Mouse (Mus musculus) limb, embryonic 12.5 days (tissue): ENCODE measurements at regions not wholly inside any gene's neighbourhood (a gene's known extent, or its start where the extent isn't known, plus 50 kb on each side); places are given as distances from the start of the nearest gene placed in this dataset.

ENCODE experiments used
- ATAC-seq: fragments of 200-750 bp; cut with Nextera tagmentation; 2 replicates; pipeline ENCODE4 v1.8.0; 2017; ENCODE audit warnings: low read depth, moderate TSS enrichment; ENCODE audit not compliant: insufficient number of reproducible peaks, insufficient read depth, low FRiP score, low TSS enrichment
- H3K27ac ChIP-seq: fragments of 300-500 bp; sonication (generic); 2 replicates; pipeline ENCODE4 v1.5.1; 2016; ENCODE audit warnings: mild to moderate bottlenecking, moderate library complexity
- H3K27me3 ChIP-seq: fragments of 300-500 bp; sonication (generic); 2 replicates; pipeline ENCODE4 v1.6.1; 2016; ENCODE audit warnings: mild to moderate bottlenecking, moderate library complexity
- H3K36me3 ChIP-seq: fragments of 300-500 bp; sonication (generic); 2 replicates; pipeline ENCODE4 v1.6.1; 2016; ENCODE audit warnings: mild to moderate bottlenecking, moderate library complexity
- H3K4me1 ChIP-seq: fragments of 300-500 bp; sonication (generic); replicated peaks from 2 replicates; pipeline ENCODE4 v1.6.1; 2016
- H3K4me2 ChIP-seq: fragments of 300-500 bp; sonication (generic); 2 replicates; pipeline ENCODE4 v1.6.1; 2016; ENCODE audit warnings: mild to moderate bottlenecking, moderate library complexity
- H3K4me3 ChIP-seq: fragments of 300-500 bp; sonication (generic); replicated peaks from 2 replicates; pipeline ENCODE4 v1.5.1; 2016; ENCODE audit warnings: mild to moderate bottlenecking
- H3K9ac ChIP-seq: fragments of 300-500 bp; sonication (generic); replicated peaks from 2 replicates; pipeline ENCODE4 v1.6.1; 2016; ENCODE audit warnings: mild to moderate bottlenecking, moderate library complexity
- H3K9me3 ChIP-seq: fragments of 300-500 bp; sonication (generic); 2 replicates; pipeline ENCODE4 v1.6.1; 2016; ENCODE audit warnings: mild to moderate bottlenecking, moderate library complexity
- WGBS: fragments of 180-500 bp; shearing (Covaris S2); methylation state at CpG from one replicate; pipeline ENCODE4 v1.1.7; 2016; 5-methylcytosine and 5-hydroxymethylcytosine counted together

DNA sequence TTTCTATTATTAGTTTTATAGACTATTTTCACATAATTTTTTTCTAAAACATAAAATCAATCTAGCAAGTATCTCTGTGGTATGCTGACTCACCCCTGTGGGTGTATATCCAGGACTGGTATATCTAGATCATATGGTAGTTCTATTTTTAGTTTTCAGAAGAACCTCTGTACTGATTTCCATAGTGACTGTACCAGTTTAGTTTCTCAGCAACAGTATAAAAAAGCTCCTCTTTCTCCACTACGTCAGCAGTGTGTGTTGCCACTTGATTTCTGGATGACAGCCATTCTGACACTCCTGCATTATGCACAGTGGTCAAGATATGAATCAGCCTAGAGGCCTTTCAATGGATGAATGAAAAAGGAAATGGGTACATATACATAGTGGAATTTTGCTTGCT is 2338.6 kb downstream of the A830018L16Rik start:
- 76% methylated on average over 1 of the region's 1 CpGs for WGBS
- no peaks in the 10 kb centered on the region for H3K36me3 ChIP-seq
- H3K4me1 ChIP-seq: no peaks in the 10 kb centered on the region
- H3K4me2 ChIP-seq: no peak overlapping the region
- no peak overlapping the region for H3K4me3 ChIP-seq
- no peaks in the 10 kb centered on the region for H3K9me3 ChIP-seq
- no peak for ATAC-seq
- H3K27me3 ChIP-seq: no peaks in the 10 kb centered on the region
- no peak overlapping the region for H3K27ac ChIP-seq
- no peak overlapping the region for H3K9ac ChIP-seq

DNA sequence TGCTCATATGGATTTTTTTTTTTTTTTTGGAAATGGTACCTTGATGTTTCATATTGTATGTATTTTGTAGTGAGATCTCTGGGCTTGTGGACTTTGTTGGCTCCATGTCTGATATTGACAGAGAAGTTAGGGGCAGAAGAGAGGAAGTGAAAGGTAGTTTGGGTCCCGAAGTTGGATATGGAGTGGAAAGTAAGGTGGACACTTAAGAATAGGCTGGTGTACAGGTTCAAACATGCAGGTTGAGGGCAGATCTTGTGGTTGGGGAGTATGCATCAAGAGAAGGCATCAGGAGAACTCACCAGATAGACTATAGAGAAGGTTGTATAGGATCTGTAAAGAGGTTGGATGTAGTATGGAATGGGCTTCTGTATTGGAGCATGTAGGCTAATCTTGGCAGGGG is 2337.5 kb downstream of the A830018L16Rik start:
- 91% methylated on average over 1 of the region's 1 CpGs for WGBS
- H3K4me1 ChIP-seq: no peaks in the 10 kb centered on the region
- ATAC-seq: no peak
- H3K36me3 ChIP-seq: no peaks in the 10 kb centered on the region
- no peaks in the 10 kb centered on the region for H3K27me3 ChIP-seq
- no peaks in the 10 kb centered on the region for H3K9me3 ChIP-seq
- no peak overlapping the region for H3K27ac ChIP-seq
- no peak overlapping the region for H3K4me3 ChIP-seq
- no peak overlapping the region for H3K9ac ChIP-seq
- no peak overlapping the region for H3K4me2 ChIP-seq
